Mouse (Mus musculus): ENCODE results near the gene Nckap5. TPM values are rescaled to one million over a fixed set of nuclear protein-coding genes. Genes with fewer than 3 reads are reported as not detected.

The Nckap5 gene
- polyA plus RNA-seq, 1 experiment = 4.6 TPM

DNA sequence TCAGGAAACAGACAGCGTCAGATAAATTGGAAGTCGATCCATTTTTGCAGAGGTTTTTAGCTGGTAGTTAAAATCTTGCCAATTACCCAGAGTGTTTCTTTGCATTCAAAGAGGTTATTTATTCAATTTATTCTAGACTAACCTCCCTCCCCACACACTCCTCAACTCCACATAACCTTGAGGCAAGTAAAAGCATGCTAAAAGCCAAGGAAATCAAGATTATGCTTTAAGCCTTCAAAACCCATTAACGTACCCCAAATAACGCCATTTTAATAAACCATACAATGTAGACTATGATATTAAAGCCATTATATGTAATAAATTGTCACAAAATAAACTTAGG is 129.7 kb downstream of the Nckap5 start:
- DNase-seq (ENCODE audit: low spot score) = no peak

DNA sequence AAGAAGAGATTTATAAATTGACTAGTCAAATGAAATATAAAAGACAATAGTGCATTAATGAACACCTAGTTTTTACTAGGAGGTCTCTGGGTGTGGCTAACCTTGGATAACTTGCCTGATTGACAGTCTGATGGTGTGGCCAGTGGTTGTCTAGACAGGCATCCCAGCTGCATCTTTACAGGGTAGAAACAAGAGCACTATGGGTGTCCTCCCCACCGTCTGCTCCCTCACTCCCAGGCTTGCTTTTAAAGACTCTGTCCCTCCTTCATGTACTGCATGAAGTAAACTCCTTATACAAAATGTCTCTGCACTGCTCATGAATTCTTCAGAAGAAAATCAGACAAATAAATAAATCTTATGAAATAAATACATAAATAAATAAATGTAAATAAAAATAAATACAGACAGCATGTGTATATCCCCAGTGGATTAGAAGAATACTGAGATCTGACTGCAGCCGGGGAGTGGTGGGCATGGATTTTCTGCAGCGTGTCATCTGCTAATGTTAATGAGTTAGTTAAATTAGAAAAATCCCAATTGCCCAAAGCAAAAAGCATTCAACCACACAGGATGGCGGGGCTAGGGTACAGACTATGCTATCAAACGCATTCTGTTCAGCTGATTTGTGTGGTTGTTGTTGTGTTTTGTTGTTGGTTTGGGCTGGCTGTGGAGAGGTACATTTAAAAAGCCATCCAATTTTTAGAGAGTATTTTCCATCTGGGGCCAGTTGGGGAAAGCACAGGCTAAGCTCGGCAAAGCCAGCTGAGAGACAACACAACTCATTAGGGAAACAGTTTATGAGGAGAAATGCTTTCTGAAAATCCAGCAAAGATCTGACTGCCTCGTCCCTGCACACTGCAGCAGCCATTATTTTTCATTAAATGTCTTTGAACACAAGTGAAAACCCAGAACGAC is 130.3 kb downstream of the Nckap5 start:
- DNase-seq (ENCODE audit: low spot score) = no peak

- DNase-seq (ENCODE audit: low spot score) = no peak
Observed at GRCm38 (mm10) chr1:126693585-126693984, 137.0 kb downstream of the Nckap5 start.

- no peak for DNase-seq (ENCODE audit: low spot score)
Observed at GRCm38 (mm10) chr1:126688593-126688992, 142.0 kb downstream of the Nckap5 start.

GRCm38 (mm10) chr1:126686678-126687077 is 143.9 kb downstream of the Nckap5 start:
- DNase-seq (ENCODE audit: low spot score) = no peak

DNA sequence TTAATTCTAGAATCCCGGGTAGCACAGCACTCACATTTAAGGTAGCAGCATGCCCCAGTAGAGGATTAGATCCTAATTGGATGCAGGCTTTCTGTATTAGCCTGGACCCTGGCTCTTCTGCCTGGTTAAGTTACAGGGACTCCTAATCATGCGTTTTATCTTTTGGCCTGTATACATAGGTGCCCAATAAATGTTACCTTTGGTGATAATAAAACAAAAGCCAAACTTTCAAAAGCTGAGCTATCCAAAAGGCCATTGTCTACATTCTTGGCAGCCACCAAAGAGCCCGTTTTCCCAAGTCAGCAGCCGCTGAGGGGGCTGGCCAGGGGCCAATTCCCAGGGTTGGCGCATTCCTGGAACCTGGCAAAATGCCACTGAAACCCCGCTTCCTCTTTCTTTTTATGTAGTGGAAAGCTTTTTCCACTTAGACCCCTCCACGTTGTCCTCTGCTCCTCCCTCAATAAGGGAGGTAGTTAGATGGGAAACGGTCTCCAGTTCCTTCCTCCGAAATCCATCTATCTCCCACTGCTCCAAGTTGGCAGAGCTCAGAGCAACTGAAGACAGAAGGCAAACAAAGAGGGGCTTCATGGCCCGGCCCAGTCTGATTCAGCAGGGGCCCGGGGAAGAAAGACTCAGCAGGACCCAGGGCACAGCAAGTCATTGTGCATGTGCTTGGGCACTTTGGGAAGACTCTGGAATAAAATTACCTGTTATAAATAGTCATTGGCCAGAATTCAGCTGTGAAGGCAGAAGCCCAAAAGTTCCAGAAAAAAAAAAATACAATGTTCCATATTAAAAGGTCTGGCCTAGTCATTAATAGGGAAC is 146.8 kb downstream of the Nckap5 start:
- no peak for DNase-seq (ENCODE audit: low spot score)

- no peak for DNase-seq (ENCODE audit: low spot score)
Observed at GRCm38 (mm10) chr1:126681773-126682172, 148.8 kb downstream of the Nckap5 start.

DNA sequence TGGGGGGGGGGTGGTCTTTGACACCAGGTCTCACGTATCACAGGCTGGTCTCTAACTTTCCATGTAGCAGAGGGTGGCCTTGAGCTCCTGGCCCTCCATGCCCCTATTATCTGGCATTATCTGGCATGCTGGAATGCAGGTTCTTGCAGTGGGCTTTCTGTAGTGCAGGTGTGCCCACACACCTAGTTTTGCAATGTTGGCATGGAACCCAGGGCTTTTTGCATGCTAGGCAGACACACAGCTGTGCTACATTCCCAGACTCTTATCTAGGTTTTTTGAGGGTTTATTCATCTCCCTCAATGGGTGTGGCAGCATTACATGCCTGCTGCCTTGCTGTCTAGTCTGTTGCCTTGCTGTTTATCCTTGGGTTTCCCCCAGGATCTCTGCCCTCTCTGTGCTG is 151.3 kb downstream of the Nckap5 start:
- no peak for DNase-seq (ENCODE audit: low spot score)

DNA sequence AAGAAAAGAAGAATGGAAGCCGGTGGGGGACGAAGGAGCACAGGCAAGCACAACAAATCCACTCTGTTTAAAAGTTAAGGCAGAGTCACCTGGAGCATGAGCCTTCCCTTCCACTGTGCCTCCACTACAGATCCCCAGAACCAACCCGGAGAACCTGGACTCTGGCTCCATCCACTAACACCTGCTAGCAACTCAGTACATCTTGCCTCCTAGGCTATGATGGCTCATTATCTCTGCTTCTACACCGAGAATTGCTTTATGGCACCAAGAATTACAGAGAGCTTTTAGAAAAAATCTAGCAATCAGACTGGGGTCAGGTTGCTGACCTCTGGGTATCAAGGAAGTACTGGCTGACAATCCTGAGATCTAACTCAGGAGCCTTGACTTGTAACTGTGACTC is 153.3 kb downstream of the Nckap5 start:
- no peak for DNase-seq (ENCODE audit: low spot score)

DNA sequence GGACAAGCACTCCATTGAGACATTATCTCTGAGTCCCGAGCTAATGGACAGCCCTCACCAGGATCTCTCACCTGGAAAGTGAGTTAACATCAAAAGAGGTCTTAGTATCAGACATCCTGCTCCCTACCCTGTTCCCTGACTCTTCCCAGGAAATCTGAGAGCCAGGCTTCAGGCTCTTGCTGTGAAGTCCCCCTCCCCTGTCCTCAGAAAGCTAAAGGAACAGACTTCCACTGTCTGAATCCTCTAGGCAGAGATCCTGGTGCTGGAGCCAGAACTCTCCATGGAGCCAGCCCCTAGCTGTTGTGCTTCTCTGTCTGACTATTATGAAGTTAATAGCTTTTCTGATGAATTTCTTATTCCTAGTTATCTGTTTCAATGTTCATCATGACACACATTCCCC is 153.8 kb downstream of the Nckap5 start:
- DNase-seq (ENCODE audit: low spot score) = no peak

DNA sequence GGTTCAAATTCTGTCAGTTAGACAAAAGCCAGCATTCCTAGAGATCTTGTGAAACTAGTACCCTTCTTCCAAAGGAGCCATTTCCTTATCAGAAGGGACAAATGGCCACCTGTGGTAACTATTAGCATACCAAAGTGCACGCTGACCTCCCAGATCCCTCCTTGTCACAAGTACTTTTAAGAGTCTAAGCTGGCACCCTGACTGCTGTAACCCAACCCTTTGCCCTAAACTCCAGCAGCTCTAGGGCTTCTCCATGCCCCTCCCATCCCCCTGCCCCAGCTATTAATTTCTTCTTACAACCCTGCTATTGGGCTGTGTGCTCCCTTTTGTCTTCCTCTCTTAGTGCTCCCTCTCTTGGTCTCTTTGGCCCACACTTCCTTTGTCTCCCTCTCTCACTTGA is 155.5 kb downstream of the Nckap5 start:
- no peak for DNase-seq (ENCODE audit: low spot score)

GRCm38 (mm10) chr1:126673238-126673637 is 157.4 kb downstream of the Nckap5 start:
- DNase-seq (ENCODE audit: low spot score) = no peak

GRCm38 (mm10) chr1:126670507-126670906 is 160.1 kb downstream of the Nckap5 start:
- DNase-seq (ENCODE audit: low spot score) = no peak

DNA sequence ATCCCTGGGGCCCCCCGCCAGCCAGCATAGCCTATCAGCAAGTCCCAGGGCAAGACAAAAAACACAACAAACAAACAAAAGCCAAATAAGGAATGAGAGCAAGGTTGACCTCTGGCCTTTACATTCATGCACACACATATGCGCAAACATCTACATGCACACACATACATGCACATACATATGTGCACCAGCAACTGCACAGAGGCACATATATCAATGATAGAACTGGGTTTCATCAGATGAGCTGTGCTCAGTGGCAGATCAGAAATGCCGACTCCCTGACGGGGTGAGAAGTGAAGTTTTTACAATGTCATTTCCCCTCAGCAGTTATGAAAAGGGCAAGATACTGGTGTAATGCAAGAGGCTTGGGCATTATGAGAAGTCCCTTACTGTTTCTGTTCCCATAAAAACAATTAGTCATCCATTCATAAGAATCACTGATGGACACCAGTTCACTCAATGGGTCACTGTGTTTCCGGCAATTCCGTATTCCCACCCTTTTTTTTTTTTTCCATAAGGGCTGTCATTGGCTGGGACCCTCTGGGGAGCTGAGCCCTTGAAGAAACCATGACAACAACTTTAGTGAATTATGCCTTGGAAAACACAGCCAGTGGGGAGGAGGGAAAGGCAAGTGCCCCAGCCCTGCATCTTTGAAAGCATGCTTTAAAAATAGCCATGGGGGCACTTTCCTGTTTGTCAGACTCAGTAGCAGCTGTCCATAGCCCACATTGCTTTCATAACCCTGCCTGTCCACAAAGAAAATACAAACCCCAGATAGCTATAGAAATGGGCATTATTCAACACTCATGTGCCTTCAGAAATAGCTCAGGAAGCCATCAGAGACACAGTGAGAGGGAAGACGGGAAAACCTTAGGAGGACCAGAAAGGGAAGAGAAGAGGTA is 170.2 kb downstream of the Nckap5 start:
- no peak for DNase-seq (ENCODE audit: low spot score)

DNA sequence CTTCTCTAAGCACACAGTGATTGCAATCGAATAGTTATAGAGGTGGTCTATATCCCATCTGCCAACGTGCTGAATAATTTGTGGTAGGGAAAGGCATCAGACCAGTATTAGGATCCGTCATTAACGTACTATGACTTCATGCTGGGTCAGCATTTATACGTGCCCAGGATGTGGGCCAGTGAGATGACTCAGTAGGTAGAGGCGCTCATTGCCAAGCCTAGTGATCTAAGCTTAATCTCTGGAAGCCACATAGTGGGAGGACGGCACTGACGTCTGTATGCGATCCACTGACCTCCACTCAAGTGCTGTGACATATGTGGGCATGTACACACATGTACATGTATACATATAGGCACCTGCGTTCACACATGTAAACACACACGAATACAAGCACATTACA is 171.9 kb downstream of the Nckap5 start:
- no peak for DNase-seq (ENCODE audit: low spot score)

DNA sequence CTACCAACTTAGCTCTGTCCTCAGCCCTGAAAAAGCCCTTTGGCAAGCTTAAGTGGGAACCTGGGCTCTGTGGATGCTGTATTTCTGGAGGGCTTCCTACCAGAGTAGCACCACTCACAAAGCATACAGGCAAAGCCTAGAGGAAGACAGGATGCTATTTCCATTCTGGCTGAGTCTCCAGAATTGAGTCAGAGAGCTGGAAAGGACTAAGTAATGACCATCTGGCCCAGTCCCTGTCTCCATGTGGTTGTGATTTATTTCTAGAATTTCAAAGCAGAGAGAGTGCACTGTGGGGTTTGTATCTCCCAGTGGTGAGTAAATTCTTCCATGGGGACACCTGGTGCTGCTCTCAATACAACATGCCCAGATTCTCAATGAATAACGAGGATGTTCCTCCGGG is 174.4 kb downstream of the Nckap5 start:
- DNase-seq (ENCODE audit: low spot score) = no peak

DNA sequence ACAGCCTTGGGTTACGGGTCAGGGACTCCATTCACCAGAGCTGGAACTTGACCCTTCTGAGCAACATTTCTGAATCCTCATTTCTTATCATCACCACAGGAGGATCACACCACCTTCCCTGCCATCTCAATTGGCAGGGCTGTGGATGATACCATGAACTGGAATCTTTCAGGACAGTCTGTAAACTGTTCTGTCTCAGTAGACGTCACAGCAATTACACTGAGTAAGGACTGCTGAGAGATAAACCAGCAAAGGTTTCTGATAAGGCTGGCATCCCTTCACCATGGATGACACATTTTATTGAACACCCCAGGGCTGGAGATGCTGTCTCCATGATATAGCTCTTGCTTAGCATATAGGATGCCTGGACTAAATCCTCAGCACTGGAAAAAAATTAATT is 178.5 kb downstream of the Nckap5 start:
- no peak for DNase-seq (ENCODE audit: low spot score)

DNA sequence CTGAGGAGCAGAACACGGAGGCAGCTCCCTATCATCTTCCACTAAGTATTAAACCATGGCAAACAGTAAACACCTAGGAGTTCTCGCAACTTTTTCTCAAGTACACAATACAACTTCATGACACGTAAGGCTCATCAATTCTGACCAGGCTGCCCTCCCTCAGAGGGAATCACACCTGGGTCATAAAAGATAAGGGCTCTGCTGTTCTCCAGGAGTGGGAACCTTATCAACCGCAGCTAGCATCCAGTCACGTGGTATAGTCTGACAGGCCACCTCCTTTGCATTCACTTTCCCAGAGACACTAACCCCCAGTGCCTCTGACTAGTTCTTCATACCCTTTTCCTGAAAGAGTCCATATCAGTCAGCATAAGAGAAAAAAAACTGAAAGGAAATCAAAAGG is 179.8 kb downstream of the Nckap5 start:
- no peak for DNase-seq (ENCODE audit: low spot score)

GRCm38 (mm10) chr1:126642751-126643150 is 187.8 kb downstream of the Nckap5 start:
- no peak for DNase-seq (ENCODE audit: low spot score)

GRCm38 (mm10) chr1:126639463-126639862 is 191.1 kb downstream of the Nckap5 start:
- DNase-seq (ENCODE audit: low spot score) = no peak

GRCm38 (mm10) chr1:126637515-126637914 is 193.1 kb downstream of the Nckap5 start:
- no peak for DNase-seq (ENCODE audit: low spot score)

- no peak for DNase-seq (ENCODE audit: low spot score)
Observed at GRCm38 (mm10) chr1:126626206-126626605, 204.4 kb downstream of the Nckap5 start.

Data from urinary bladder, adult 2 months (tissue).